Mouse (Mus musculus): Measurements from ENCODE around the gene Tomm40l.

DNA sequence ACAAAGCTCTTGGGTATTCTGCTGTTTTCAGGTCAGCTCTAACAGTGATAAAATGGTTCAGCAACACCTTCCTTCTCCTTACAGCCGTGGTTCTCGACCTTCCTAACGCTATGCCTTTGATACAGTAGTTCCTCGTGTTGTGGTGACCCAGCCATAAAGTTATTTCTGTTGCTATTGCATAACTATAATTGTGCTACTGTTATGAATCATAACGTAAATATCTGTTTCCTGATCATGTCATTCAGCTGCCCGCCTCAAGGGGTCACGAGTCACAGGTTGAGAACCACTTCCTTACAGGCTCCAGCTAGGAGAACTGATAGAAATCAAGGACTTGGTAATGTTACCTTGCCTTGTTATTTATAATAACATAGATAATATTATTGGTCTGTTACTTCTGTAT lies 38.0 kb downstream of the Tomm40l start:
- TF ChIP-seq MAFK (IDR thresholded peaks at IDR 0.05; ENCODE audit: insufficient read depth, low read depth, low read length) (no peak), ZC3H11A (IDR thresholded peaks at IDR 0.05; ENCODE audit: borderline replicate concordance, low read depth, low read length) (no peak), ZNF384 (IDR thresholded peaks at IDR 0.05; ENCODE audit: low read depth, low read length) (no peak), CHD2 (IDR thresholded peaks at IDR 0.05; ENCODE audit: low read depth, low read length) (no peak), HCFC1 (IDR thresholded peaks at IDR 0.05; ENCODE audit: borderline replicate concordance, insufficient read depth, low read length) (no peak)
